Mouse (Mus musculus) thymus, postnatal 4 days (tissue): ENCODE results near the gene Stxbp4.
A peak's percentile ranks its signal among the peaks of the same experiment; 100 is the strongest.

Source experiments
- DNase-seq: peaks from one replicate; pipeline ENCODE4 v3.0.0; 2021

Gene Stxbp4

GRCm38 (mm10) chr11:90649777-90650176, 11.9 kb upstream of the Stxbp4 start:
- no peak for DNase-seq

GRCm38 (mm10) chr11:90638312-90638830, 487 bp upstream of the Stxbp4 start:
- no peak for DNase-seq

- DNase-seq = no peak
Observed at GRCm38 (mm10) chr11:90634661-90635060, 3.2 kb downstream of the Stxbp4 start.

- no peak for DNase-seq
Observed at GRCm38 (mm10) chr11:90632480-90632879, 5.4 kb downstream of the Stxbp4 start.

GRCm38 (mm10) chr11:90627751-90628150, 10.1 kb downstream of the Stxbp4 start:
- no peak for DNase-seq

- DNase-seq = no peak
Observed at GRCm38 (mm10) chr11:90625174-90625573, 12.7 kb downstream of the Stxbp4 start.

- DNase-seq = peak; percentile 64
Observed at GRCm38 (mm10) chr11:90623477-90623876, 14.4 kb downstream of the Stxbp4 start.

GRCm38 (mm10) chr11:90622500-90622899, 15.4 kb downstream of the Stxbp4 start:
- DNase-seq = no peak

GRCm38 (mm10) chr11:90622044-90622443, 15.8 kb downstream of the Stxbp4 start:
- DNase-seq = no peak

GRCm38 (mm10) chr11:90616431-90616830, 21.5 kb downstream of the Stxbp4 start:
- DNase-seq = no peak

- DNase-seq = no peak
Observed at GRCm38 (mm10) chr11:90614743-90615142, 23.1 kb downstream of the Stxbp4 start.

GRCm38 (mm10) chr11:90612118-90612517, 25.8 kb downstream of the Stxbp4 start:
- no peak for DNase-seq

- no peak for DNase-seq
Observed at GRCm38 (mm10) chr11:90603066-90603465, 34.8 kb downstream of the Stxbp4 start.

GRCm38 (mm10) chr11:90595826-90596225, 42.1 kb downstream of the Stxbp4 start:
- no peak for DNase-seq

- DNase-seq = no peak
Observed at GRCm38 (mm10) chr11:90590996-90591395, 46.9 kb downstream of the Stxbp4 start.

GRCm38 (mm10) chr11:90586203-90586602, 51.7 kb downstream of the Stxbp4 start:
- no peak for DNase-seq

GRCm38 (mm10) chr11:90585754-90586153, 52.1 kb downstream of the Stxbp4 start:
- no peak for DNase-seq

GRCm38 (mm10) chr11:90577057-90577780, 60.7 kb downstream of the Stxbp4 start:
- no peak for DNase-seq

GRCm38 (mm10) chr11:90576282-90576972, 61.5 kb downstream of the Stxbp4 start:
- DNase-seq = no peak

- no peak for DNase-seq
Observed at GRCm38 (mm10) chr11:90575491-90576048, 62.3 kb downstream of the Stxbp4 start.

- no peak for DNase-seq
Observed at GRCm38 (mm10) chr11:90570646-90571259, 67.1 kb downstream of the Stxbp4 start.

GRCm38 (mm10) chr11:90558359-90559047, 79.4 kb downstream of the Stxbp4 start:
- no peak for DNase-seq

- no peak for DNase-seq
Observed at GRCm38 (mm10) chr11:90556517-90556916, 81.4 kb downstream of the Stxbp4 start.
